Mouse (Mus musculus) c-Kit-positive CD71-negative TER-119-negative erythroid progenitor cells, embryonic 14.5 days (primary cell): Measurements from ENCODE around the gene Abhd14b.

ENCODE experiments used
- DNase-seq: peaks from one replicate; pipeline ENCODE4 v3.0.0-alpha.2; 2013; ENCODE audit warnings: low read depth

The Abhd14b gene

GRCm38 (mm10) chr9:106429221-106430014 is 17.8 kb upstream of the Abhd14b start, which contains the start of gene Rpl29:
Rpl29 (plus strand) TSS chr9:106429454.
- DNase-seq, result peak; percentile 97

GRCm38 (mm10) chr9:106430015-106430264 is 17.3 kb upstream of the Abhd14b start:
- DNase-seq, result no peak

- DNase-seq, result no peak
Observed at GRCm38 (mm10) chr9:106433389-106433788, 13.9 kb upstream of the Abhd14b start.

GRCm38 (mm10) chr9:106436566-106436965 is 10.7 kb upstream of the Abhd14b start:
- DNase-seq, result no peak

GRCm38 (mm10) chr9:106442680-106443079 is 4.6 kb upstream of the Abhd14b start:
- DNase-seq, result no peak

- DNase-seq, result no peak
Observed at GRCm38 (mm10) chr9:106444836-106445235, 2.4 kb upstream of the Abhd14b start.

GRCm38 (mm10) chr9:106447951-106448350 is 692 bp downstream of the Abhd14b start:
- DNase-seq, result no peak

GRCm38 (mm10) chr9:106448498-106449031 is 1.3 kb downstream of the Abhd14b start:
- no peak for DNase-seq

GRCm38 (mm10) chr9:106449947-106450346 is 2.7 kb downstream of the Abhd14b start:
- DNase-seq, result no peak

- no peak for DNase-seq
Observed at GRCm38 (mm10) chr9:106450661-106451060, 3.4 kb downstream of the Abhd14b start.

- DNase-seq, result no peak
Observed at GRCm38 (mm10) chr9:106451298-106451697, 4.0 kb downstream of the Abhd14b start.

- DNase-seq, result no peak
Observed at GRCm38 (mm10) chr9:106451899-106452298, 4.6 kb downstream of the Abhd14b start.

- DNase-seq, result no peak
Observed at GRCm38 (mm10) chr9:106452351-106452750, 5.1 kb downstream of the Abhd14b start.

GRCm38 (mm10) chr9:106452821-106453220 is 5.6 kb downstream of the Abhd14b start:
- DNase-seq, result no peak

GRCm38 (mm10) chr9:106453271-106454070 is 6.2 kb downstream of the Abhd14b start, which contains the start of gene Pcbp4:
Pcbp4 (plus strand) TSS chr9:106453291.
- DNase-seq, result no peak

GRCm38 (mm10) chr9:106454071-106454761 is 7.0 kb downstream of the Abhd14b start:
- DNase-seq, result no peak

- DNase-seq, result no peak
Observed at GRCm38 (mm10) chr9:106454888-106455681, 7.8 kb downstream of the Abhd14b start.

- no peak for DNase-seq
Observed at GRCm38 (mm10) chr9:106456325-106457162, 9.3 kb downstream of the Abhd14b start.

- no peak for DNase-seq
Observed at GRCm38 (mm10) chr9:106457163-106457559, 9.9 kb downstream of the Abhd14b start.

- no peak for DNase-seq
Observed at GRCm38 (mm10) chr9:106457920-106458319, 10.7 kb downstream of the Abhd14b start.

- DNase-seq, result no peak
Observed at GRCm38 (mm10) chr9:106459946-106460345, 12.7 kb downstream of the Abhd14b start.
